14 mouse cellular contexts compared by ENCODE assay signal in the genomic region with DNA sequence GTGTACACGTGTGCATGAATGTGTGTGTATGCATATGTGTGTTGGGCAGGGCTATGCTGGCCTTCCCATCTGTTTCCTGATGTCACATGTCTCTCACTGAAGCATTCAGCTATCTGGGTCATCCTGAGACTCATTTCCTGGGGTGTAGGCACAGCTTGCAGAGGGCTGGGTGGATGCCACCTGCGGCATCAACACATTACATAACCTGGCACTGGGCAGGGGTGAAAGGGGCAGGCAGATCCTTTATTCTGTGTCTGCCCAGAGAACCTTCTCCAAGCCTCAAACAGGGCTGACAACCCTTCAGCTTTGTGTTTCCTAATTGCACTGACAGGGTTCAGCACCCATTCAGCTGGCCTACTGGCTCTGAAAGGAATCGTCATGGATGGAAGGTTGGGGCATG.
DNase-seq lines count a peak whose midpoint lies in the region; ATAC-seq lines count a peak whose summit lies in the region.
"Had no signal": no experiment of that assay in that cellular context is flagged by ENCODE, and none has a peak within 500 bp of the region (broad histone marks: within the 10 kb centered on the region; RNA-seq: fewer than 3 reads in every experiment).

No protein-coding gene starts in this region.

- ATAC-seq in heart, embryonic 12.5 days (ENCODE audit: insufficient number of reproducible peaks, low FRiP score), result no peak

- no peaks in the 10 kb centered on the region for H3K27me3 ChIP-seq in heart, embryonic 12.5 days (replicated peaks)
- H3K27me3 ChIP-seq: heart, embryonic 13.5 days; hindbrain, embryonic 15.5 days; limb, embryonic 15.5 days had no signal

- no peak overlapping the region for H3K4me2 ChIP-seq in heart, embryonic 12.5 days
- H3K4me2 ChIP-seq: heart, embryonic 13.5 days; hindbrain, embryonic 15.5 days; limb, embryonic 15.5 days had no signal

- WGBS in heart, embryonic 12.5 days, result 63% methylated on average over 3 of the region's 3 CpGs

- no peak overlapping the region for H3K27ac ChIP-seq in heart, embryonic 12.5 days (ENCODE audit: poor library complexity, severe bottlenecking)
- H3K27ac ChIP-seq: heart, embryonic 13.5 days; hindbrain, embryonic 15.5 days; limb, embryonic 15.5 days had no signal

- DNase-seq in gastrocnemius, adult 18-20 months (ENCODE audit: low spot score), result peak; percentile 8
- no peak for DNase-seq in gastrocnemius, postnatal 36 days
- DNase-seq in left cerebral cortex, adult 18-20 months (ENCODE audit: low spot score in 2 of 2), result peak; percentile 38 to 39
- no peak for DNase-seq in left cerebral cortex, postnatal 10 days (ENCODE audit: extremely low spot score in 1 of 2, low spot score in 2 of 2)
- DNase-seq in cerebellum, adult 11-12 months, result peak; percentile 96
- peak; percentile 64 for DNase-seq in retina, adult 2 months (ENCODE audit: low read depth, low spot score)
- DNase-seq in embryo, embryonic 9.5 days (ENCODE audit: extremely low spot score), result no peak
- DNase-seq: kidney, postnatal 10 days had no signal

- no peaks in the 10 kb centered on the region for H3K4me1 ChIP-seq in heart, embryonic 12.5 days (replicated peaks)
- H3K4me1 ChIP-seq: heart, embryonic 13.5 days; hindbrain, embryonic 15.5 days; limb, embryonic 15.5 days had no signal

- H3K36me3 ChIP-seq in heart, embryonic 12.5 days, result no peaks in the 10 kb centered on the region
- H3K36me3 ChIP-seq: G1E; heart, embryonic 13.5 days; hindbrain, embryonic 15.5 days; limb, embryonic 15.5 days had no signal

- H3K4me3 ChIP-seq in heart, embryonic 12.5 days, result no peak overlapping the region
- H3K4me3 ChIP-seq: heart, embryonic 13.5 days; hindbrain, embryonic 15.5 days; limb, embryonic 15.5 days; myocyte had no signal

- H3K9ac ChIP-seq in heart, embryonic 12.5 days, result no peak overlapping the region
- H3K9ac ChIP-seq: heart, embryonic 13.5 days; hindbrain, embryonic 15.5 days; limb, embryonic 15.5 days had no signal

- intact Hi-C loops in gastrocnemius, postnatal 36 days (cut with DNase I), result no loop called here
- intact Hi-C loops in left cerebral cortex, postnatal 10 days (cut with DNase I), result no loop called here

- H3K9me3 ChIP-seq in heart, embryonic 12.5 days (replicated peaks), result 0 out of 2 replicates have a peak, but pooled peaks cover 3% of the 10 kb centered on the region
- H3K9me3 ChIP-seq: G1E; hindbrain, embryonic 15.5 days; limb, embryonic 15.5 days had no signal

Comparison
In these comparisons a context has a peak if more than half of its experiments do, and no peak if none do; other contexts are left out.
1. DNase-seq: peak in gastrocnemius, adult 18-20 months (single experiment), left cerebral cortex, adult 18-20 months (2 of 2), cerebellum, adult 11-12 months (single experiment) and retina, adult 2 months (single experiment); none in gastrocnemius, postnatal 36 days (0 of 2), left cerebral cortex, postnatal 10 days (0 of 2) and embryo, embryonic 9.5 days (single experiment).